Mouse (Mus musculus): ENCODE measurements at regions not wholly inside any gene's neighbourhood (a gene's known extent, or its start where the extent isn't known, plus 50 kb on each side); places are given as distances from the start of the nearest gene placed in this dataset.

GRCm38 (mm10) chr13:70037985-70038667 is 235.9 kb downstream of the Med10 start:
- no peak for TF ChIP-seq JUN (IDR thresholded peaks at IDR 0.05; ENCODE audit: insufficient read depth, low read depth, low read length)
- no peak for TF ChIP-seq NRF1 (IDR thresholded peaks at IDR 0.05; ENCODE audit: low read depth, low read length)
- TF ChIP-seq TCF12 (IDR thresholded peaks at IDR 0.05; ENCODE audit: low read depth, low read length) = no peak
- TF ChIP-seq CTCF (conservative IDR thresholded peaks at IDR 0.05 in 1 of 2, IDR thresholded peaks at IDR 0.05 in 1 of 2; ENCODE audit: low read depth in 2 of 2, low read length in 2 of 2) = no peak
- TF ChIP-seq USF2 (conservative IDR thresholded peaks at IDR 0.05; ENCODE audit: low read depth, low read length) = no peak
- no peak for TF ChIP-seq ZC3H11A (IDR thresholded peaks at IDR 0.05; ENCODE audit: low read depth, low read length)
- no peak for TF ChIP-seq SMC3 (IDR thresholded peaks at IDR 0.05; ENCODE audit: low read depth, low read length)
- no peak for TF ChIP-seq POLR2AphosphoS2 (IDR thresholded peaks at IDR 0.05; ENCODE audit: low read depth, low read length)
- no peak for TF ChIP-seq EP300 (IDR thresholded peaks at IDR 0.05; ENCODE audit: low read length)
